Mouse (Mus musculus) hindbrain, embryonic 16.5 days (tissue): ENCODE measurements at regions not wholly inside any gene's neighbourhood (a gene's known extent, or its start where the extent isn't known, plus 50 kb on each side); places are given as distances from the start of the nearest gene placed in this dataset.

Experiments used
- ATAC-seq: fragments of 200-750 bp; cut with Nextera tagmentation; 2 replicates; pipeline ENCODE4 v1.8.0; 2017; ENCODE audit warnings: moderate TSS enrichment, moderate library complexity
- H3K27ac ChIP-seq: fragments of 300-500 bp; sonication (generic); 2 replicates; pipeline ENCODE4 v1.5.1; 2014; ENCODE audit warnings: low read depth, mild to moderate bottlenecking, control low read depth, low read length, moderate library complexity
- H3K27me3 ChIP-seq: fragments of 300-500 bp; sonication (generic); replicated peaks from 2 replicates; pipeline ENCODE4 v1.6.1; 2014; ENCODE audit warnings: low read length; ENCODE audit not compliant: control insufficient read depth, insufficient read depth
- H3K36me3 ChIP-seq: fragments of 300-500 bp; sonication (generic); 2 replicates; pipeline ENCODE4 v1.6.1; 2014; ENCODE audit warnings: mild to moderate bottlenecking, low read length, moderate library complexity, mixed read lengths; ENCODE audit not compliant: control insufficient read depth, insufficient read depth
- H3K4me1 ChIP-seq: fragments of 300-500 bp; sonication (generic); 2 replicates; pipeline ENCODE4 v1.6.1; 2014; ENCODE audit warnings: low read depth, low read length; ENCODE audit not compliant: control insufficient read depth, insufficient read depth
- H3K4me2 ChIP-seq: fragments of 300-500 bp; sonication (generic); 2 replicates; pipeline ENCODE4 v1.6.1; 2014; ENCODE audit warnings: mild to moderate bottlenecking, low read length, control low read depth, moderate library complexity
- H3K4me3 ChIP-seq: fragments of 300-500 bp; sonication (generic); 2 replicates; pipeline ENCODE4 v1.5.1; 2014; ENCODE audit warnings: mild to moderate bottlenecking, low read length, control low read depth, moderate library complexity
- H3K9ac ChIP-seq: fragments of 300-500 bp; sonication (generic); 2 replicates; pipeline ENCODE4 v1.6.1; 2014; ENCODE audit warnings: low read depth, mild to moderate bottlenecking, control low read depth, low read length, moderate library complexity
- H3K9me3 ChIP-seq: fragments of 300-500 bp; sonication (generic); 2 replicates; pipeline ENCODE4 v1.6.1; 2014; ENCODE audit warnings: mild to moderate bottlenecking, low read length, moderate library complexity; ENCODE audit not compliant: control insufficient read depth
- WGBS: fragments of 180-500 bp; shearing (Covaris S2); extraction: QIAGEN DNeasy Blood & Tissue Kit; methylation state at CpG from one replicate; pipeline ENCODE4 v1.1.7; 2014; 5-methylcytosine and 5-hydroxymethylcytosine counted together

DNA sequence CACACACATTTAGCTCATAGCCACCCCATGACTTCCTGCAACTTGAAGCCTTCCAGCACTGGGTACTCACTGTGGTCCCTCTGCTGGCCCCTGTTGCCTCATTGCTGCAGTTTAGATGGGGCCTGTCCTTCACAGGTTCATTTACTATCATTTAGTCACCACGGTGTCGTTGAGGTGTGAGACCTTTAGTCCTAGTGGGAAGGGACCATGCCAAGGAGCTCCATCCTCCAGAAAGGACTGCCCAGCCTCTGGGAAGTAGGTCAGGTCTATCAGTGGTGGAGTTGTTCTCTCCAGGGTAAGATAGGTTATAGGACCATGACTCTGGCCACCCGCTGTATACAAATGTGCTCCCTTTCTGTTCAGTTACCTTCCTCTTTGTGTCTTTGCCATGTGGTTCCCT, 162.2 kb downstream of the Thbs2 start:
- no peaks in the 10 kb centered on the region for H3K36me3 ChIP-seq
- ATAC-seq = no peak
- no peak overlapping the region for H3K27ac ChIP-seq
- H3K4me3 ChIP-seq = no peak overlapping the region
- no peak overlapping the region for H3K4me2 ChIP-seq
- H3K9me3 ChIP-seq = no peaks in the 10 kb centered on the region
- H3K27me3 ChIP-seq = no peaks in the 10 kb centered on the region
- WGBS = 90% methylated on average over 3 of the region's 3 CpGs
- H3K9ac ChIP-seq = no peak overlapping the region
- H3K4me1 ChIP-seq = no peaks in the 10 kb centered on the region

DNA sequence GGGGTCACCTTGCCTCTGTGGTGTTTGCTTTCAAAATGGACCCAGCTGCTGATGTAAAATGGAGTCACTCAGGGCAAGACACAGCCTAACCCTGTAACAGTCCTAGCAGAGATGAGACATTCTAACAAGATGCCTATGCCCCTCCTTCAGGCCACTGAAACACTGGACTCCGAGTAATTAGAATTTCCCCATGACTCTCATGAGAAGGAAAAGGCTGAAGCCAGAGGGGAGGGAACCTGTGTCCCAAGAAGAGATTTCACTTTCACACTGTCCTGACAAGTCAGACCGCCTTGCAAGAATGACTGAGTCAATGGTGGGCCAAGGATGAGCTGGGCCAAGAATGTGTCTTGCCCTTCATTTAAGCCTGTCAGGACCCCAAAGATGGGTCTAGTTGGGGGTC, 166.3 kb downstream of the Thbs2 start:
- H3K4me2 ChIP-seq = no peak overlapping the region
- H3K27me3 ChIP-seq = no peaks in the 10 kb centered on the region; the same call in 1 of the 2 replicates
- no peak for ATAC-seq
- no peaks in the 10 kb centered on the region for H3K9me3 ChIP-seq
- no peak overlapping the region for H3K27ac ChIP-seq
- H3K9ac ChIP-seq = no peak overlapping the region
- H3K4me3 ChIP-seq = no peak overlapping the region
- no peaks in the 10 kb centered on the region for H3K4me1 ChIP-seq
- WGBS = 93% methylated on average over 2 of the region's 2 CpGs
- H3K36me3 ChIP-seq = no peaks in the 10 kb centered on the region

DNA sequence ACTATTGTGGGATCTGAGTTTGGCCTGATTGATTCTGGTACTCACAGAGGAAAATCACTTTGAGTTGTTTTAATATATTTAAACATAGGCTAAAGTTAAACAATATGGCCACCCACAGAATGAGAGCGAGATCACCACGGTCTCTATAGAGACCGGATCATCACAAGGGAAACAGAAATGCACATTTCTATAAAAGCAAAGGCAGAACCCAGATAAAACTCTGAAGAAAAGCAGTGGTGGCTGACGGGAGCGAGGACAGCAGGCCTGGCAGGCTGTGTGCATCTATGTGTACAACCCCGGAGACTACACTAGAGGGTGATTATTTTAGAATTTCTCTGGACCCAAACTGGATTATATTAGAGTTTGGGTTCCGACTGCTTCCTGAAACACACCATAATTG, 168.8 kb downstream of the Thbs2 start:
- Histone ChIP-seq H3K27ac (no peak overlapping the region), H3K9me3 (no peaks in the 10 kb centered on the region), H3K36me3 (no peaks in the 10 kb centered on the region), H3K4me1 (no peaks in the 10 kb centered on the region), H3K9ac (no peak overlapping the region), H3K27me3 (no peaks in the 10 kb centered on the region; the same call in 1 of the 2 replicates), H3K4me3 (no peak overlapping the region), H3K4me2 (no peak overlapping the region)
- 85% methylated on average over 7 of the region's 7 CpGs for WGBS
- no peak for ATAC-seq

DNA sequence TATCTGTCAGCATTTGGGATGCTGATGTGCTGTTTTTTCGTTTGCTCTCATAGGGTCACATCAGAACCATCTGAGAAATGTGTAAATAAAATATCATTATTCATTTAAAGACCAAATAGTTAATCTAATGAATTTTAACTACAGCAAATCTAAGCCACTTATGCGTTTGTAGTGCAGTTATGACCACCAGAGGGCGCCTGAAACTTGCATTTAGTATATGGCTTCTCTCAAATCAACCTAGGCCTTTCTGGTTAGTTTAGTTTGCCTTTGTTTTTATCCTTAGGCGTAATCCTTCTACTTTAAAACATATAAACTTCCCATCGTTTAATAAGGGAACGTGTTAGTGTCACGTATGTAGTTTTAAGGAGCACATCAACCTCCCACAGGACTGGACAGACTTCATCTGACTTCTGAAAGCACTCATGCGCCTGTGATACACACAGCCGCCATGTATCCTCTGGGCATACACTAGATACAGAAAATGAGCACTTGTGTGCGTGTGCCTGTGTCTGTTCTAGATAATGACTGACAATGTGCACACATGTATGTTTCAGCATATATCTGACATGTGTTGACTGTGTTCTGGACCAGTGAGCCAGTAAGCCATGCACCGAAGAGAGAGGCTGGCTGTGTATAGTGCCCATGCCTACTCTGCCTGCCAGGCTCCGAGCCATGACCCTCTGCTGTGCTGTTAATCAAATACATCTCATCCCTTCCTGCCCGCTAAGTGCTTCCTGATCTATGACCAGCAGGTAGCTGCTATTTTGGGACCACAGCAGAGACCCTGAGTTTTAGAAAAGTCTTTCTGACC, 169.4 kb downstream of the Thbs2 start:
- H3K36me3 ChIP-seq = no peaks in the 10 kb centered on the region
- 47% methylated on average over 13 of the region's 13 CpGs for WGBS
- peak; percentile 70; the same call in 1 of the 2 replicates for ATAC-seq

DNA sequence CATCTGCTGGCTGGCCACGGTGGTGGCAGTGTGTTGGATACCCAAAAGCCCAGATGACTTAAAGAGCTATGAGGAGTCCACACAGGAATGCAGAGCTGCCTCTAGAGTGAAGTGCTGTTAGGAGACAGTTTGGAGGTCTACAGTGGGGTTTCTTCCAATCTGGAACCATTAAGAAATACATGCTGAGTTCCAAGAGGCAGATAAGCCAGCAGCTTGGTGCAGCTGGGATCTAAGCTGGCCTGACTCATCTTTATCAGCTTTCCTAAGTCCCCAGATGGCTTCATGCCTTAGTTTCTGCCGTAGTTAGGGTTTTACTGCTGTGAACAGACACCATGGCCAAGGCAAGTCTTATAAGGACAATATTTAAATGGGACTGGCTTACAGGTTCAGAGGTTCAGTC, 172.0 kb downstream of the Thbs2 start:
- ATAC-seq = no peak
- Histone ChIP-seq H3K27ac (no peak overlapping the region), H3K27me3 (no peaks in the 10 kb centered on the region; the same call in 1 of the 2 replicates), H3K4me3 (no peak overlapping the region), H3K36me3 (no peaks in the 10 kb centered on the region), H3K4me1 (no peaks in the 10 kb centered on the region), H3K4me2 (no peak overlapping the region), H3K9me3 (no peaks in the 10 kb centered on the region), H3K9ac (no peak overlapping the region)
- WGBS = 90% methylated on average over 2 of the region's 2 CpGs

More for the DNA sequence above, 169.4 kb downstream of the Thbs2 start:
- H3K9me3 ChIP-seq = no peaks in the 10 kb centered on the region
- H3K27me3 ChIP-seq = no peaks in the 10 kb centered on the region; the same call in 1 of the 2 replicates
- no peak overlapping the region for H3K4me3 ChIP-seq
- no peak overlapping the region for H3K4me2 ChIP-seq
- no peak overlapping the region for H3K9ac ChIP-seq
- H3K27ac ChIP-seq = no peak overlapping the region
- no peaks in the 10 kb centered on the region for H3K4me1 ChIP-seq

DNA sequence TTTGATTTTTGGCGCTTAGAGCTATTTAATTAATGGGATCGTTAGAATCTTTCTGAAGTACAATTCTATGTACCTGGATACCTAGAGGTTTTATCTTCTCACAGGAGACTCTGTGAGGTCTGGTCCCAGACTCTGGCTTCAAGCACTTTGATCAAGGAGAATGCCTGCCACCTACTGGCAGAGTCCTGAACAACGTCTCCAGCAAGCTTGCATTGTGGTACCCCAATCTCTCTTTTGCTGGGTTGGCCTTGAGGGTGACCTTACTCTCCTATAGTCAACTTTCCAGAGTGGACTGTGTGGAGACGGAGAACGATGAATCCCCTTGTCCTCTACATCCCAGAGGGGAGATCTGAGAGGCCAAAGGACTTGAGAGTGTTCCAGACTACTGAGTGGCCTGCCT, 173.5 kb downstream of the Thbs2 start:
- no peak overlapping the region for H3K4me3 ChIP-seq
- H3K27ac ChIP-seq = no peak overlapping the region
- 16% methylated on average over 5 of the region's 5 CpGs for WGBS
- no peak overlapping the region for H3K4me2 ChIP-seq
- H3K36me3 ChIP-seq = no peaks in the 10 kb centered on the region
- H3K9me3 ChIP-seq = no peaks in the 10 kb centered on the region
- ATAC-seq = peak; percentile 70
- H3K9ac ChIP-seq = no peak overlapping the region
- no peaks in the 10 kb centered on the region; the same call in 1 of the 2 replicates for H3K27me3 ChIP-seq
- no peaks in the 10 kb centered on the region for H3K4me1 ChIP-seq

DNA sequence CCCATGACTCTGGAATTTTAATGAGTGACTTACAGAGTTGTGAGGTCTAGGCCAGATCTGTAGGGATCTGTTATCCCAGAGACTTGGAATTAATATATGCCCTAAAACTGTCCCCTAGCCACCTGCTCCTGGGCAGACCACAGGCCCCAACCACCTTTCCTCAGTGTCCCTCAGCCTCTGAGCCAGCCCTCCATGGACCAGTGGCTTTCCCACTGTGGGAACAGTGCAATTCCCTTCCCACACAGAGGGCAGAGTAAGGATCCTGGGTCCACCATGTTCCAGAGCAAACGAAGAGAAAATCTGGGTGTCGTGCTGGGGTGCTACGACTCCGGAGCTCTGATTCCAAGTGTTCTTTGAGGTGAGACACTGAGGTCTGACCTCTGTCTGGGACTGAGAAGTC, 174.7 kb downstream of the Thbs2 start:
- ATAC-seq = no peak
- H3K27ac ChIP-seq = no peak overlapping the region
- no peaks in the 10 kb centered on the region for H3K4me1 ChIP-seq
- WGBS = 90% methylated on average over 4 of the region's 4 CpGs
- no peak overlapping the region for H3K9ac ChIP-seq
- no peaks in the 10 kb centered on the region; the same call in 1 of the 2 replicates for H3K27me3 ChIP-seq
- H3K4me3 ChIP-seq = no peak overlapping the region
- H3K9me3 ChIP-seq = no peaks in the 10 kb centered on the region
- H3K36me3 ChIP-seq = no peaks in the 10 kb centered on the region
- H3K4me2 ChIP-seq = no peak overlapping the region

DNA sequence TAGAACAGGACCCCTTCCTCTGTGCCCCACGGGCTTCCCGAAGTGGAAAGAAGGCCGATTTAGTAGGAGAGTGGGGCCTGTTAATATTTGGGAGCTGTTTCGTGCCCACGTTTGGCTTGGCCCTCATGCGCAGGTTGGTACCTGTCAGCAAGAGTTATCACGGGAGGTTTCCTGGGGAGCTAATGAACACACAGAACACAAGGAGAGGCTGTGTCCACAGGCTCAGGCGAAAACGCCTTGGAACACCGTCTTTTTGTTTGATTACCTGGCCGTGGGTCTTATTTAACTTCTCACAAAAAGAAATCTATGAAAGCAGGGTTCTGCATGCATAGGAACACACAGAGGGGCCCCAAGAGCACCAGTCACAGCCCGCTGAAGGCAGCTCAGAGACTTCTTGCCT, 175.8 kb downstream of the Thbs2 start:
- WGBS = 85% methylated on average over 12 of the region's 12 CpGs
- H3K9me3 ChIP-seq = no peaks in the 10 kb centered on the region
- H3K9ac ChIP-seq = no peak overlapping the region
- no peak overlapping the region for H3K4me2 ChIP-seq
- ATAC-seq = no peak
- H3K36me3 ChIP-seq = no peaks in the 10 kb centered on the region
- no peak overlapping the region for H3K27ac ChIP-seq
- H3K27me3 ChIP-seq = no peaks in the 10 kb centered on the region; the same call in 1 of the 2 replicates
- H3K4me1 ChIP-seq = no peaks in the 10 kb centered on the region
- H3K4me3 ChIP-seq = no peak overlapping the region

DNA sequence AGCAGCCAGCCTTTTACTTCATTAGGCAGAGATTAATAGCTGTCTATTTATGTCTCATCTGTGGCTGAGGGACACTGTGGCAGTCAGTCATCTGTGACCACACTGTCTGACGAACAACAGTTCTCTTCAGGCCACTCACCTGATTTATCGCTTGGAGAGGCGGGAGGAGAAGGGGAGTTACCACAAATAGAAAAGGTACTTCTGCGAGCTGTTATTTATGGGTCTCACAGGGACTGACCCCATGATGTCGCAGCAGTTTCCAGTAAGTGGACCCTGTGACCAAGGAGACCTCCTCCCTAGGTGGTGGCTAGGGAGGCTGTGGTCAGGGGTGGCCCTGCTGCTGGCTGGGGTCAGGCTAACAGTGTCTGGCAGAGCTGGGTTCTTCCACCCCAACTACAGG, 176.7 kb downstream of the Thbs2 start:
- Histone ChIP-seq H3K9ac (no peak overlapping the region), H3K4me2 (no peak overlapping the region), H3K4me1 (no peaks in the 10 kb centered on the region), H3K27ac (no peak overlapping the region), H3K36me3 (no peaks in the 10 kb centered on the region), H3K27me3 (no peaks in the 10 kb centered on the region), H3K9me3 (no peaks in the 10 kb centered on the region), H3K4me3 (no peak overlapping the region)
- no peak for ATAC-seq
- WGBS = 69% methylated on average over 5 of the region's 5 CpGs
